Mouse (Mus musculus) stomach, embryonic 14.5 days (tissue): ENCODE data around the gene Fam53b. TPM values are rescaled to one million over a fixed set of nuclear protein-coding genes. Genes with fewer than 3 reads are reported as not detected.

Experiments
- polyA plus RNA-seq: library from polyadenylated mRNA; unstranded; fragments of >200 nt; fragmentation: Nextera tagmentation; extraction: Ambion mirVana; gene quantifications from 2 replicates; pipeline ENCODE4 v1.2.1, GENCODE M21; 2014

Fam53b gene
- polyA plus RNA-seq, 1 experiment from 2014 or later, result 16.4 TPM

Other genes starting within 250 kb of the Fam53b start
- 207 and 232 TPM in 2 replicates for gene Oat, start 237.5 kb downstream of the Fam53b start, polyA plus RNA-seq
- not detected in 2 replicates for gene Nkx1-2, start 214.2 kb downstream of the Fam53b start, polyA plus RNA-seq
- gene Lhpp, start 203.2 kb downstream of the Fam53b start, polyA plus RNA-seq, result 15.3 and 19.2 TPM in 2 replicates
- 74.1 and 76.7 TPM in 2 replicates for gene Eef1akmt2, start 38.8 kb upstream of the Fam53b start, polyA plus RNA-seq
- gene Abraxas2, start 45.3 kb upstream of the Fam53b start, polyA plus RNA-seq, result 38.0 and 41.4 TPM in 2 replicates
- gene Zranb1, start 117.3 kb upstream of the Fam53b start, polyA plus RNA-seq, result 17.3 and 18.7 TPM in 2 replicates